In genomic region chr3:146227427-146227826, GRCm38 (mm10) we compare ENCODE assay signal across 22 mouse cellular contexts. TPM values are rescaled to one million over a fixed set of nuclear protein-coding genes. Genes with fewer than 3 reads are reported as not detected.
DNase-seq lines count a peak whose midpoint lies in the region; ATAC-seq and TF ChIP-seq lines count a peak whose summit lies in the region.
"Had no signal": no experiment of that assay in that cellular context is flagged by ENCODE, and none has a peak within 500 bp of the region (broad histone marks: within the 10 kb centered on the region; RNA-seq: fewer than 3 reads in every experiment).

No protein-coding gene starts in this region.

- H3K4me3 ChIP-seq in liver, postnatal 0 days (ENCODE audit: low read depth, low read length), result no peak overlapping the region
- H3K4me3 ChIP-seq in liver, embryonic 12.5 days, result no peak overlapping the region
- H3K4me3 ChIP-seq in midbrain, embryonic 11.5 days (ENCODE audit: low read depth, low read length), result no peak overlapping the region
- H3K4me3 ChIP-seq: forebrain, embryonic 13.5 days; hindbrain, embryonic 10.5 days; hindbrain, embryonic 15.5 days; liver, embryonic 15.5 days; midbrain, embryonic 10.5 days had no signal

- H3K9ac ChIP-seq in liver, postnatal 0 days (replicated peaks), result no peak overlapping the region
- no peak overlapping the region for H3K9ac ChIP-seq in liver, embryonic 12.5 days
- H3K9ac ChIP-seq in midbrain, embryonic 11.5 days (ENCODE audit: low read length), result no peak overlapping the region
- H3K9ac ChIP-seq: forebrain, embryonic 13.5 days; hindbrain, embryonic 15.5 days; liver, embryonic 15.5 days had no signal

- peak; percentile 28 for DNase-seq in embryo, embryonic 10 days (ENCODE audit: low spot score)
- no peak for DNase-seq in embryo, embryonic 9.5 days (ENCODE audit: extremely low spot score)
- no peak for DNase-seq in liver, postnatal 0 days
- peak; percentile 45 for DNase-seq in ZHBTc4 (ENCODE audit: low read depth, low spot score)
- no peak for DNase-seq in layer of hippocampus, adult 9-11 months
- no peak for DNase-seq in midbrain, embryonic 11.5 days (ENCODE audit: low spot score, missing footprints)
- DNase-seq: adrenal gland, adult 8-10 months; cerebellum, adult 2 months; cerebellum, postnatal 14 days; gastrocnemius, postnatal 10 days; kidney, adult 8-10 months; kidney, postnatal 14 days; liver; lung, postnatal 10 days had no signal

- H3K9me3 ChIP-seq in liver, postnatal 0 days (ENCODE audit: low read length), result no peaks in the 10 kb centered on the region
- no peaks in the 10 kb centered on the region for H3K9me3 ChIP-seq in liver, embryonic 12.5 days (replicated peaks)
- H3K9me3 ChIP-seq in midbrain, embryonic 11.5 days (ENCODE audit: control insufficient read depth, low read length), result no peaks in the 10 kb centered on the region
- H3K9me3 ChIP-seq: forebrain, embryonic 13.5 days; hindbrain, embryonic 10.5 days; hindbrain, embryonic 15.5 days; liver, embryonic 15.5 days; midbrain, embryonic 10.5 days had no signal

- H3K27ac ChIP-seq in liver, postnatal 0 days (ENCODE audit: low read depth), result no peak overlapping the region
- H3K27ac ChIP-seq in liver, embryonic 12.5 days, result no peak overlapping the region
- no peak overlapping the region for H3K27ac ChIP-seq in midbrain, embryonic 11.5 days (ENCODE audit: low read depth, low read length)
- H3K27ac ChIP-seq: forebrain, embryonic 13.5 days; hindbrain, embryonic 10.5 days; hindbrain, embryonic 15.5 days; liver, embryonic 15.5 days; midbrain, embryonic 10.5 days had no signal

- H3K4me2 ChIP-seq in liver, postnatal 0 days (ENCODE audit: low read depth, low read length), result no peak overlapping the region
- no peak overlapping the region for H3K4me2 ChIP-seq in liver, embryonic 12.5 days
- no peak overlapping the region for H3K4me2 ChIP-seq in midbrain, embryonic 11.5 days
- H3K4me2 ChIP-seq: forebrain, embryonic 13.5 days; hindbrain, embryonic 15.5 days; liver, embryonic 15.5 days had no signal

- 0 out of 2 replicates have a peak, but pooled peaks have one; percentile 16 for TF ChIP-seq CTCF in liver, postnatal 0 days (IDR thresholded peaks at IDR 0.05; ENCODE audit: low read depth)

- WGBS in liver, postnatal 0 days (ENCODE audit: insufficient replicate concordance), result 55% methylated on average over 3 of the region's 3 CpGs
- whole genome bisulfite sequencing in liver, embryonic 12.5 days (ENCODE audit: insufficient replicate concordance), result 37% methylated on average over 3 of the region's 3 CpGs
- 70% methylated on average over 3 of the region's 3 CpGs for WGBS in midbrain, embryonic 11.5 days

- no peaks in the 10 kb centered on the region for H3K36me3 ChIP-seq in liver, postnatal 0 days (replicated peaks; ENCODE audit: insufficient read depth, low read length)
- H3K36me3 ChIP-seq in liver, embryonic 12.5 days, result no peaks in the 10 kb centered on the region
- H3K36me3 ChIP-seq in midbrain, embryonic 11.5 days (ENCODE audit: control insufficient read depth, insufficient read depth, low read length), result no peaks in the 10 kb centered on the region
- H3K36me3 ChIP-seq: hindbrain, embryonic 10.5 days; hindbrain, embryonic 15.5 days; liver, embryonic 15.5 days; midbrain, embryonic 10.5 days had no signal

- no peak for ATAC-seq in liver, postnatal 0 days
- no peak for ATAC-seq in liver, embryonic 12.5 days
- no peak for ATAC-seq in midbrain, embryonic 11.5 days (ENCODE audit: low FRiP score)
- ATAC-seq: forebrain, embryonic 13.5 days; inflammation-experienced regulatory T-cells, adult 6 months; midbrain, embryonic 16.5 days had no signal

- no peak for TF ChIP-seq EP300 in liver, postnatal 0 days (IDR thresholded peaks at IDR 0.05; ENCODE audit: low read depth)

- H3K4me1 ChIP-seq in liver, postnatal 0 days (ENCODE audit: insufficient read depth), result no peaks in the 10 kb centered on the region
- H3K4me1 ChIP-seq in liver, embryonic 12.5 days, result no peaks in the 10 kb centered on the region
- H3K4me1 ChIP-seq in midbrain, embryonic 11.5 days (ENCODE audit: control insufficient read depth, insufficient read depth, low read length), result peaks cover 2% of the 10 kb centered on the region; the same call in 1 of the 2 replicates
- H3K4me1 ChIP-seq: hindbrain, embryonic 15.5 days; liver, embryonic 15.5 days had no signal

- peaks cover 13% of the 10 kb centered on the region for H3K27me3 ChIP-seq in liver, postnatal 0 days (ENCODE audit: insufficient read depth, low read length)
- H3K27me3 ChIP-seq in liver, embryonic 12.5 days (replicated peaks), result peaks cover 31% of the 10 kb centered on the region
- H3K27me3 ChIP-seq in midbrain, embryonic 11.5 days (ENCODE audit: control insufficient read depth, insufficient read depth, low read length), result no peaks in the 10 kb centered on the region

RNA-seq across cellular contexts. Expression of gene Lpar3, which starts 6.7 kb away (rescaled TPM):
- not detected in 2 replicates for polyA plus RNA-seq in liver, postnatal 0 days (2015; fragmentation: Nextera tagmentation; extraction: Ambion mirVana)
- polyA plus RNA-seq in liver, embryonic 12.5 days (2016; fragmentation: Nextera tagmentation; extraction: Ambion mirVana), result 0.05 and 0.06 TPM in 2 replicates
- polyA plus RNA-seq in midbrain, embryonic 11.5 days (2014; fragmentation: Nextera tagmentation; extraction: Ambion mirVana), result 0.37 and 0.41 TPM in 2 replicates

Comparison
In these comparisons a context has a peak if more than half of its experiments do, and no peak if none do; other contexts are left out.
1. DNase-seq: peak in embryo, embryonic 10 days (single experiment) and ZHBTc4 (single experiment); none in embryo, embryonic 9.5 days (single experiment), liver, postnatal 0 days (single experiment), layer of hippocampus, adult 9-11 months (single experiment) and midbrain, embryonic 11.5 days (single experiment).